Mouse (Mus musculus) liver, adult 2 months (tissue): Measurements from ENCODE around the gene Gm3250. TPM values are rescaled to one million over a fixed set of nuclear protein-coding genes. Genes with fewer than 3 reads are reported as not detected.
"Not testable (repeated sequence)": the region's sequence is repeated elsewhere in the genome, so short reads cannot be mapped to it uniquely, and the experiment has no call there.

Experiments used
- DNase-seq: peaks from one replicate; pipeline ENCODE4 v3.0.0-alpha.2; 2011; ENCODE audit warnings: low read depth, low spot score; ENCODE audit errors: extremely low read depth
- H3K27ac ChIP-seq: fragments of 200-500 bp; replicated peaks from 2 replicates; pipeline ENCODE4 v1.5.1; 2012; ENCODE audit warnings: low read depth, mild to moderate bottlenecking, control low read depth, inconsistent platforms, low read length; ENCODE audit not compliant: insufficient read depth
- H3K27me3 ChIP-seq: fragments of 200-500 bp; 2 replicates; pipeline ENCODE4 v1.6.1; 2012; ENCODE audit warnings: mild to moderate bottlenecking, moderate library complexity, low read length, inconsistent platforms; ENCODE audit not compliant: control insufficient read depth, insufficient read depth
- H3K36me3 ChIP-seq: fragments of 200-500 bp; 2 replicates; pipeline ENCODE4 v1.6.1; 2012; ENCODE audit warnings: low read length, inconsistent platforms; ENCODE audit not compliant: control insufficient read depth, insufficient read depth
- H3K4me1 ChIP-seq: fragments of 200-500 bp; 2 replicates; pipeline ENCODE4 v1.6.1; 2011; ENCODE audit warnings: low read length; ENCODE audit not compliant: control insufficient read depth, insufficient read depth
- H3K4me3 ChIP-seq: fragments of 200-500 bp; 2 replicates; pipeline ENCODE4 v1.5.1; 2011; ENCODE audit warnings: low read depth, mild to moderate bottlenecking, control low read depth, low read length, moderate library complexity; ENCODE audit not compliant: insufficient read depth
- H3K79me2 ChIP-seq: fragments of 200-500 bp; 2 replicates; pipeline ENCODE4 v1.6.1; 2012; ENCODE audit warnings: inconsistent platforms, mild to moderate bottlenecking, low read length, moderate library complexity; ENCODE audit not compliant: control insufficient read depth, insufficient read depth
- H3K9ac ChIP-seq: fragments of 200-500 bp; 2 replicates; pipeline ENCODE4 v1.6.1; 2012; ENCODE audit warnings: low read depth, mild to moderate bottlenecking, control low read depth, inconsistent platforms, low read length
- CTCF ChIP-seq: fragments of 200-500 bp; IDR thresholded peaks from 2 replicates; pipeline ENCODE4 v1.5.1; 2011; ENCODE audit warnings: low read depth, low read length, control low read depth
- POLR2A ChIP-seq: fragments of 200-500 bp; IDR thresholded peaks from 2 replicates; pipeline ENCODE4 v1.6.1; 2011; ENCODE audit warnings: low read length, control low read depth; ENCODE audit not compliant: insufficient read depth; ENCODE audit errors: extremely low read depth
- WGBS: fragments of 180-500 bp; shearing (Covaris S2); methylation state at CpG from one replicate; pipeline ENCODE4 v1.1.7; 2018; 5-methylcytosine and 5-hydroxymethylcytosine counted together
- polyA plus RNA-seq: library from polyadenylated mRNA; depleted of rRNA; stranded (reverse); fragments of >200 nt; gene quantifications from 2 replicates; pipeline ENCODE4 v1.2.3, GENCODE M21; 2012; rRNA removed
- total RNA-seq: library from RNA; depleted of rRNA; stranded (reverse); fragments of >200 nt; gene quantifications from 2 replicates; pipeline ENCODE4 v1.2.3, GENCODE M21; 2014; rRNA removed

Gm3250 gene
- total RNA-seq = not detected in 2 replicates
- not detected in 2 replicates for polyA plus RNA-seq

- H3K27ac ChIP-seq, H3K4me1 ChIP-seq, H3K36me3 ChIP-seq, H3K79me2 ChIP-seq, DNase-seq, H3K27me3 ChIP-seq, H3K9ac ChIP-seq, H3K4me3 ChIP-seq: not testable (repeated sequence)
- 50% methylated on average over 1 of the region's 1 CpGs for WGBS
Observed at GRCm38 (mm10) chr10:77782442-77782841, at the start of gene Gm3250. TSS of gene Gm3250 (minus strand) at chr10:77782542.

DNA sequence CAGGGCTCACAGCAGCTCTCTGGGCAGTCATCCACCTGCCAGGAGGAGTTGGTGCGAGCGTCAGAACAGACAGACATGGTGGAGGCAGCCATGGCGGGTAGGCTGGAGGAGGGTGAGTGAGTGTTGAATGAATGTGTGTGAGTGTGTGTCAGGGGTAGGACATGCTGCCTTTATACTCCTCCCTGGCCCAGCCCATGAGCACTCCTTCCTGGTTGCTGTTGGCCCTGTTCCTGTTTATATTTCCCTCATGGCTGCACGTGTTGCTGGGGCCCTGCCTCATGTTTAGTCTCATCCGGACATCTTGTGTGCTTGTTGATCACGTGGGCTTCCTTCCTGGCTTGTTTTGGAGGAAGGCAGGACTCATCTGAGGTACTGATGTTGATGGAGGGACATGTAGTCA, 44.6 kb upstream of the Gm3250 start, which contains the start of gene Krtap10-4:
Gene Krtap10-4 (minus strand): TSS at position 145 of the 400 bp plus-strand sequence.
- Histone ChIP-seq H3K36me3 (no peaks in the 10 kb centered on the region), H3K27ac (no peak within 1 kb of the TSS), H3K4me3 (no peak within 1 kb of the TSS), H3K4me1 (no peaks in the 10 kb centered on the region), H3K27me3 (no peaks in the 10 kb centered on the region), H3K9ac (no peak within 1 kb of the TSS), H3K79me2 (no peaks in the 10 kb centered on the region)
- 74% methylated on average over 6 of the region's 6 CpGs for whole genome bisulfite sequencing
- DNase-seq = no peak
- TF ChIP-seq POLR2A (no peak), CTCF (no peak)

DNA sequence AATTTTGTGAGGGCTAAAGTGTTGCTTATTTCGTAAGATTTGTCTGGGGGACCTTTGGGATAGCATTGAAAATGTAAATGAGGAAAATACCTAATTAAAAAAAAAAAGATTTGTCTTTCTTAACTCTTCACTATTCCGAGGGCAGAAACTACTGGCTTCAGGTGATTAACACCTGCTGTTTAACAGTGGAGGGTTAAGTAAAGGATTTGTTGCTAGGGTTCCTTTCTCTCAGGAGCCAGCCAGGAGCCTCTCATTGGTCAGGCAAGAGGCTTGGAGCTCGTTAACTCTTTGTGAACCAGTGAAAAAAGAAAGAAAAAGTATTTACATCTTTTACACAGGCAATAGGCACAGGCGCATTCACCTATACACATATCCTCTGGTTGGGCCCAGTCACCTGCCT, 36.9 kb upstream of the Gm3250 start:
- Histone ChIP-seq H3K27me3 (no peaks in the 10 kb centered on the region), H3K4me3 (no peak overlapping the region), H3K4me1 (no peaks in the 10 kb centered on the region), H3K9ac (no peak overlapping the region), H3K27ac (no peak overlapping the region), H3K79me2 (no peaks in the 10 kb centered on the region), H3K36me3 (no peaks in the 10 kb centered on the region)
- no peak for TF ChIP-seq POLR2A
- TF ChIP-seq CTCF = no peak
- DNase-seq = no peak
- 55% methylated on average over 4 of the region's 4 CpGs for WGBS

DNA sequence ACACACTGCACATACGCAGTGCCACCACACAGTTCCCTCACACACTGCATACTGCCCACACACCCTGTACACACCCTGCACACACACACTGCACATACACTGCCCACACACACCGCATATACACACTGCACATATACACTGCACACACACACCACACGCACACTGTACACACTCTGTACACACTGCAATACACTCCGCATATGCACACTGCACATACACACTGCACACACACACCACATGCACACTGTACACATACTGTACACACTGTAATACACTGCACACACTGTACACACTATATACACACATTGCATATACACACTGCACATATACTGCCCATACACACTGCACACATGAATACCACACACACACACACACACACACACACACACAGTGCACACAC, 36.2 kb upstream of the Gm3250 start:
- no peaks in the 10 kb centered on the region for H3K79me2 ChIP-seq
- H3K27ac ChIP-seq = no peak overlapping the region
- no peaks in the 10 kb centered on the region for H3K36me3 ChIP-seq
- no peak overlapping the region for H3K9ac ChIP-seq
- no peak for DNase-seq
- H3K27me3 ChIP-seq = no peaks in the 10 kb centered on the region
- H3K4me3 ChIP-seq = no peak overlapping the region
- H3K4me1 ChIP-seq = no peaks in the 10 kb centered on the region
- TF ChIP-seq POLR2A (no peak), CTCF (no peak)
- WGBS = 98% methylated on average over 4 of the region's 4 CpGs

DNA sequence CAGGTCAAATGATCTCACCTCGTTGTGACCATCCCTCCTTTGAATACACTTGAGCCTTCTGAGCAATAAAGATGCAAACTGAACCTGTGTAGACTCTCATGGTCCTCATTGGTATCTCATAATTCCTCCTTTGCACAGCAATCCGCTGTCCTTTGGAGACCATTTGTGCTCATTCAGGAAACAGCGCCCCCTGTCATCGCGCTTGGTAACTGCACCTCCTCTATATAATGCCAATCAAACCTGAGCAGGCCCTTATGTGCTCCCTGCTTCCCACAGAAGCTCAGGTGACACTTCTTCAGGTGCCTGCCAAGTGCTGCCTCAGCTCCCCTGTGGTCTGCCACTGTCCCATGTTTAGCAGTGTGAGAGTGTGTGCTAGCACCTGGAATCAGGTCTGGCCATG, 33.2 kb upstream of the Gm3250 start:
- Histone ChIP-seq H3K79me2 (no peaks in the 10 kb centered on the region), H3K27me3 (no peaks in the 10 kb centered on the region), H3K4me1 (no peaks in the 10 kb centered on the region), H3K4me3 (no peak overlapping the region), H3K36me3 (no peaks in the 10 kb centered on the region), H3K27ac (no peak overlapping the region), H3K9ac (no peak overlapping the region)
- WGBS = 30% methylated on average over 5 of the region's 5 CpGs
- DNase-seq = peak; percentile 7
- no peak for TF ChIP-seq POLR2A
- peak; percentile 63 for TF ChIP-seq CTCF

GRCm38 (mm10) chr10:77814382-77814781, 32.0 kb upstream of the Gm3250 start, which contains the start of gene Gm2696:
TSS of gene Gm2696 (plus strand) at chr10:77814682.
- Histone ChIP-seq H3K9ac (no peak within 1 kb of the TSS), H3K36me3 (no peaks in the 10 kb centered on the region), H3K79me2 (no peaks in the 10 kb centered on the region), H3K4me3 (no peak within 1 kb of the TSS), H3K4me1 (no peaks in the 10 kb centered on the region), H3K27me3 (no peaks in the 10 kb centered on the region), H3K27ac (no peak within 1 kb of the TSS)
- DNase-seq = no peak
- WGBS = 27% methylated on average over 4 of the region's 4 CpGs
- no peak for TF ChIP-seq CTCF
- TF ChIP-seq POLR2A = no peak
